Comparison of ENCODE assay signal across 8 mouse cellular contexts in the genomic region with DNA sequence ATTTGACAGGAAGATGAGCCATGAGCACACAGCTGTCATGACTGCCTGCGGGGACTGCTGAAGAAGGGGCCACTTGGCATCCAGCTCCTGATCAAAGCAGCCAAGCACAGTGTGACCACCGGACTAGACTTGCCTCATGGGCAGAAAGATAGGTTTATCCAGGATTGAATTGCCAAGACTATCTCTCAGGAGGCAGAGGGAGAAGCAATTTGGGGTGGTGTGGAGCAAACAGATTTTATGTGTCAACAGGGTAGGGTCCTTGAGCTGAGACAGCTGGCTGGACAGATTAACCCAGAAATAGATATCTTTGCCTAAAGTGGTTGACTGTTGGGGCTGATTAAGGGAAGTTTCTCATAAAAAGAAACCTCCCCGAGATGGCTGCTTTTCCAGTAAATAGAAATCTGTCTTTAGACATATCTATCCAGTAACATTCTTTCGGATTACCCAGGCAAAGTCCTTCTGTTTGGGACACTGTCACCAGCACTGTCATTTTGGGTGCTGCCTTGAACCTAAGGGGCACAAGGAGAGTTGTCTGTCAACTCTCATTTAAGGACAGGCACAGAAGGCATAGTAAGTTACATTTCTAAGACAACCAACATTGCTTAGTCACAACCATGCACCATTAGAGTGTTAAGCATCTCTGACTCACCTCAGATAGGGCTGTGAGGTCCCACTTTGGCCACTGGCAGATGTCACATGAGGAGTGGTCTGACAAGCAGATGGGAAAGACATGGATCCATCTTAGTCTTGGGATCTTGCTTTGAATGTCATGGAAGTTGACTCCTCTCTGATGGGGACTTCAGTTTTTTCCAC. TPM values are rescaled to one million over a fixed set of nuclear protein-coding genes. Genes with fewer than 3 reads are reported as not detected.
DNase-seq lines count a peak whose midpoint lies in the region; ATAC-seq and TF ChIP-seq lines count a peak whose summit lies in the region.
"Not testable (repeated sequence)": the region's sequence is repeated elsewhere in the genome, so short reads cannot be mapped to it uniquely, and the experiment has no call there.

No protein-coding gene starts in this region.

- peaks cover 18% of the 10 kb centered on the region for H3K4me1 ChIP-seq in heart, embryonic 10.5 days
- not testable (repeated sequence) for H3K4me1 ChIP-seq in hindbrain, postnatal 0 days (ENCODE audit: insufficient read depth, low read length); lung, embryonic 14.5 days (ENCODE audit: insufficient read depth)
- peaks cover 31% of the 10 kb centered on the region for H3K4me1 ChIP-seq in liver, embryonic 12.5 days

- not testable (repeated sequence) for H3K9me3 ChIP-seq in heart, embryonic 10.5 days; hindbrain, postnatal 0 days (ENCODE audit: low read length); liver, embryonic 12.5 days (replicated peaks); lung, embryonic 14.5 days (ENCODE audit: low read depth, low read length)

- not testable (repeated sequence) for H3K4me3 ChIP-seq in heart, embryonic 10.5 days; hindbrain, postnatal 0 days (ENCODE audit: low read length); liver, embryonic 12.5 days; lung, embryonic 14.5 days (ENCODE audit: low read depth, low read length)

- not testable (repeated sequence) for H3K9ac ChIP-seq in hindbrain, postnatal 0 days (replicated peaks; ENCODE audit: low read length); liver, embryonic 12.5 days; lung, embryonic 14.5 days

- DNase-seq in 416B (ENCODE audit: low read depth) = peak; percentile 61
- DNase-seq in cerebellum, postnatal 14 days = peak; percentile 38 to 52
- DNase-seq in heart, embryonic 10.5 days (ENCODE audit: low spot score) = peak; percentile 88
- peak; percentile 48 for DNase-seq in hindbrain, postnatal 0 days (ENCODE audit: low spot score)
- not testable (repeated sequence) for DNase-seq in lung, embryonic 14.5 days
- peak; percentile 10 for DNase-seq in yolk sac, embryonic 10.5 days (ENCODE audit: low spot score)

- not testable (repeated sequence) for TF ChIP-seq CTCF in hindbrain, postnatal 0 days (IDR thresholded peaks at IDR 0.05; ENCODE audit: low read depth); lung, embryonic 14.5 days (IDR thresholded peaks at IDR 0.05; ENCODE audit: low read depth)

- not testable (repeated sequence) for H3K4me2 ChIP-seq in hindbrain, postnatal 0 days (ENCODE audit: low read depth, low read length); lung, embryonic 14.5 days
- H3K4me2 ChIP-seq in liver, embryonic 12.5 days = peak overlapping the region; percentile 7

- peak overlapping the region; percentile 2; the same call in 1 of the 2 replicates for H3K27ac ChIP-seq in heart, embryonic 10.5 days
- not testable (repeated sequence) for H3K27ac ChIP-seq in hindbrain, postnatal 0 days; lung, embryonic 14.5 days (ENCODE audit: low read depth)
- peak overlapping the region; percentile 30 for H3K27ac ChIP-seq in liver, embryonic 12.5 days

- WGBS in heart, embryonic 10.5 days = 41% methylated on average over 4 of the region's 4 CpGs
- WGBS in hindbrain, postnatal 0 days = 55% methylated on average over 4 of the region's 4 CpGs
- 19% methylated on average over 4 of the region's 4 CpGs for WGBS in liver, embryonic 12.5 days (ENCODE audit: insufficient replicate concordance)
- WGBS in lung, embryonic 14.5 days = 27% methylated on average over 4 of the region's 4 CpGs

- H3K36me3 ChIP-seq in heart, embryonic 10.5 days; hindbrain, postnatal 0 days (ENCODE audit: insufficient read depth, low read length); liver, embryonic 12.5 days; lung, embryonic 14.5 days (ENCODE audit: insufficient read depth): not testable (repeated sequence)

- ATAC-seq in hindbrain, postnatal 0 days = not testable (repeated sequence)
- ATAC-seq in liver, embryonic 12.5 days = peak; percentile 87
- peak; percentile 35; the same call in 1 of the 2 replicates for ATAC-seq in lung, embryonic 14.5 days (ENCODE audit: insufficient read depth)
- peak; percentile 34; the same call in 1 of the 2 replicates for ATAC-seq in monocyte, adult 5-6 weeks (replicated peaks; ENCODE audit: insufficient number of reproducible peaks, low FRiP score, low TSS enrichment, poor library complexity, severe bottlenecking)

- H3K27me3 ChIP-seq in heart, embryonic 10.5 days (ENCODE audit: insufficient read depth, poor library complexity, severe bottlenecking); hindbrain, postnatal 0 days (ENCODE audit: insufficient read depth, low read length); lung, embryonic 14.5 days (ENCODE audit: insufficient read depth, low read length): not testable (repeated sequence)
- peaks cover 63% of the 10 kb centered on the region for H3K27me3 ChIP-seq in liver, embryonic 12.5 days (replicated peaks)

RNA-seq across cellular contexts. Expression of gene Csf2rb2, which starts 7.1 kb away (rescaled TPM):
- polyA plus RNA-seq in heart, embryonic 10.5 days (2016; fragmentation: Nextera tagmentation; extraction: Ambion mirVana) = 0.75 and 1.5 TPM in 2 replicates
- total RNA-seq in hindbrain, postnatal 0 days (2014; rRNA removed) = 0.07 and 0.10 TPM in 2 replicates
- 0.18 and 0.21 TPM in 2 replicates for polyA plus RNA-seq in hindbrain, postnatal 0 days (2015; fragmentation: Nextera tagmentation; extraction: Ambion mirVana)
- polyA plus RNA-seq in liver, embryonic 12.5 days (2016; fragmentation: Nextera tagmentation; extraction: Ambion mirVana) = 0.79 and 1.0 TPM in 2 replicates
- 0.20 and 0.45 TPM in 2 replicates for polyA plus RNA-seq in lung, embryonic 14.5 days (2014; fragmentation: Nextera tagmentation; extraction: Ambion mirVana)
- total RNA-seq in monocyte, adult 5-6 weeks (2017) = 7.1 to 15.7 TPM (median 8.0 TPM) in 3 replicates

RNA-seq across cellular contexts. Expression of gene Csf2rb, which starts 12.9 kb away (rescaled TPM):
- 8.2 and 9.3 TPM in 2 replicates for polyA plus RNA-seq in heart, embryonic 10.5 days (2016; fragmentation: Nextera tagmentation; extraction: Ambion mirVana)
- 1.3 and 1.8 TPM in 2 replicates for total RNA-seq in hindbrain, postnatal 0 days (2014; rRNA removed)
- polyA plus RNA-seq in hindbrain, postnatal 0 days (2015; fragmentation: Nextera tagmentation; extraction: Ambion mirVana) = 0.75 and 0.87 TPM in 2 replicates
- 3.6 and 3.9 TPM in 2 replicates for polyA plus RNA-seq in liver, embryonic 12.5 days (2016; fragmentation: Nextera tagmentation; extraction: Ambion mirVana)
- polyA plus RNA-seq in lung, embryonic 14.5 days (2014; fragmentation: Nextera tagmentation; extraction: Ambion mirVana) = 2.2 and 2.6 TPM in 2 replicates
- total RNA-seq in monocyte, adult 5-6 weeks (2017) = 52.3 to 134 TPM (median 103 TPM) in 3 replicates
